Mouse (Mus musculus) testis, postnatal 14 days (tissue): Measurements from ENCODE around the gene Arid3a.
A peak's percentile ranks its signal among the peaks of the same experiment; 100 is the strongest.

Source experiments
- DNase-seq: peaks from one replicate; pipeline ENCODE4 v3.0.0; 2021; ENCODE audit warnings: low spot score

Arid3a gene

DNA sequence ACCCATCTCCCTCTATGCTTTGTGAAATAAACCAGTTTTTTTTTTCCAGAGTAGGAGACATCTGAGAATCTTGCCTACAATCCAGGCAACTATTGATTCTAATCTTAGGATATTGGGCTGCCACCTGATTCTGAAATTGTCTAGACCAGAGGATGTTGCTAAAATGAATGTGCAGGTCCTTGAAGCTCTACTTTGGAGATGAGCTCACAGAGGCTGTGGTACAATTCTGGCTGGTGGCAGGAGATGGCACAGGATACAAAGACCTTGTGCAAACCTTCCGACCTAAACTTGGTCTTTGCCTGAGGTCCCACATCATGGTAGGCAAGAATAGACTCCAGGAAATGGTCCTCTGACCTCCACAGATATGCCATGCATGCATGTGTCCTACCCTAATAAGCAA lies 68.8 kb downstream of the Arid3a start:
- no peak for DNase-seq

DNA sequence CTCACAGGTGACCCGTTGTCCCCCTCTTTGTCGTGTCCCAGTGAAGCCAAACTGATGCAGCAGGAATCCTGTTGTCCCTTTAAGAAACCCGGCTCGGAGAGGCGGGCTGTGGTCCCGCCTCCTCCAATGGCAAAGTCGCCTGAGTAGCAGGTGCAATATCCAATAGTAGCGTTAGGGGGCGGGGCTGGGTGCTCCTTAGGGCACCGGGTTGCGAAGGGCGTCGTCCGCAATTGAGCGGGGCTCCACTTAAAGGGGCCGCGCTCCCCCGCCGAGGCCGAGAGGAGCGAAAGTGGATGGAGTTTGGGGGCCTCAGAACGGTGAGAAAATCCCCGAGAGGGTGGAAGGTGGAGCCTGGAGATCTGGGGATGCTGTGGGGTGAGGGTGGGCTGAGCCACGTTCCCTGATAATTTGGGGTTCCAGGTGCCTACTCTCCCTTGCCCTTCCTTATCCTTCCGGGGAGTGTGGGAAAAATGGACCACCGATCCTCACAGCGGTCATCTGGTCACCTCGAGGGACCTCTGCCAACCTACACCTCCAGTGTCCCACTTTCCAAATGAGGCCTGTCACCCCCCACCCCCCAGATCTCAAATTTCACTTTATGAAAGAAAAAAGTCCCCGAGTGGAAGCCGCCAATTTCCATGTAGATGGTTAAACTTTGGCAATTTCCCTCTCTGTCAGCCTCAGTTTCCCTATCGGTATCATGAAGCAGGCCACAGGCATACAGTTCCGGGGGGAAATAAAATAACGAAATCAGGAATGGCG lies 69.6 kb downstream of the Arid3a start, which contains the start of gene Abca7:
Gene Abca7, plus strand, starts transcription at position 223 of the 762 bp plus-strand sequence.
- peak; percentile 95 for DNase-seq

DNA sequence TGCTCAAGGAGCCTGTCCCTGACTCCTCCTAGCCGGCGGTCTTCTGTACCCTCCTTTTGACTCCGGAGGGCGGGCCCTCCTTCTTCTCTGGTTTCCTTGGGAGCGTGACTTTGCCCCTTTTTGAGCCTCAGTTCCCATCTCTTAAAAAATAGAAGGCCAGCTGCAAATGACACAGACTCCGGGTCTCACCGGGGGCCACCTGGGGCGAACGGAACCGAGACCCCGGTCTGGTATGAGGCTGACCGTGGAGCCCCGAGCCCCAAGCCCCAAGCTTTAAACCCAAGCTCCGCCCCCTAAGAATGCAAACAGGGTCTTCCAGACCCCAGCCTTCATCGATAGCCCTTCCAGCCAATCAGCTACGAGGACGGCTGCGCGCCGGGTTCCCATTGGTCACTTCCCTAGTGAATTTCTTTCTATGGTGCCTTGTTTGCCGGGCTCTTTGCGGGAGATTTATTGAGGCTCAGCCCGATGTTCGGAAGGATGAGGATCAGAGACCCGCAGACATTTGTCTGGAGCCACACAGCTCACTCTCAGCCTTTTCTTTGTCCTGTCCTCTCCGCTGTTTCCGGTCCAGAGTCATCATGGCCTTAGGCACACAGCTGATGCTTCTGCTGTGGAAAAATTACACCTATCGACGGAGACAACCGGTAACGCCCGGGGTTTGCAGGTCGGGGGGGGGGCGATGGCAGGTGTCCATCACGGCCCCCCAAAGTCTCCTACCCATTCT lies 70.4 kb downstream of the Arid3a start:
- DNase-seq, result peak; percentile 84

DNA sequence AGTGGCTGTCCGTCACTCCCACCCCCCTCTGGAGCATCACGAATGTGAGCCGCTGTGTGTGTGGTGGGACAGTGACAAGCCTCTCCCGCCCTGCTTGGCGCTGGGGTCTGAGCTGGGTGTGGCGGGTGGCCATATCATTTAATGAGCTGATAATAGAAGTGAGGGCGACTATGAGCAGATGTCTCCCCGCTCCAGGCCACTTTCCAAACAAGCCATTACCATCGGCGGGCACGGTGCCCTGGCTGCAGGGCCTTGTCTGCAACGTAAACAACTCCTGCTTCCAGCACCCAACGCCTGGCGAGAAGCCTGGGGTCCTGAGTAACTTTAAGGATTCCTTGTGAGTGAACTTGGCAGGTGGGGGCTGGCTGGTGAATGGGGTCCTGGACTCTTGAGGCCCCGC lies 71.0 kb downstream of the Arid3a start:
- no peak for DNase-seq

DNA sequence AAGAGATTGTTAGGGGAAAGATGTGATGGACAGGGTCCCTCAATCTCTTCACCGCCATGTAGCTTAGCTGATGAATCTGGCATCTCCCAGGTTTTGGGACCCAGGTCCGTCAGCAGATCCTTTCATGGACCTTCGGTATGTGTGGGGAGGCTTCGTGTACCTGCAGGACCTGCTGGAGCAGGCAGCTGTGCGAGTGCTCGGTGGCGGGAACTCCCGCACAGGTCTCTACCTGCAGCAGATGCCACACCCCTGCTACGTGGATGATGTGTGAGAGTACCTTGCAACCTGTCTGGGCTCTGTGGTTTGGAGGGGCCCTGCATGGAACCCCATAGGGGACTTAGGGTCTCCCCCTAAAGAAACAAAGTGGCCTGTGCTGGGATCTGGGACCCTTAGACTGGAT lies 75.1 kb downstream of the Arid3a start:
- DNase-seq, result no peak

DNA sequence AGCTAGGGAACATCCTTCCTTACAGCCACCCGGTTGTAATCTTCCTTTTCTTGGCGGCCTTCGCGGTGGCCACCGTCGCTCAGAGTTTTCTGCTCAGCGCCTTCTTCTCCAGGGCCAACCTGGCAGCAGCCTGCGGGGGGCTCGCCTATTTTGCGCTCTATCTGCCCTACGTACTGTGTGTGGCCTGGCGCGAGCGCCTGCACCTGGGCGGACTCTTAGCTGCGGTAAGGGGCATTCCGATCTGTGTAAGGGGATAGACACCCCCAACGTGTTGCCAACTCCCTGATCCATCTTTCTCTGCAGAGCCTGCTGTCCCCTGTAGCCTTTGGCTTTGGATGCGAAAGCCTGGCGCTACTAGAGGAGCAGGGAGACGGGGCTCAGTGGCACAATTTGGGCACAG lies 76.0 kb downstream of the Arid3a start:
- no peak for DNase-seq

DNA sequence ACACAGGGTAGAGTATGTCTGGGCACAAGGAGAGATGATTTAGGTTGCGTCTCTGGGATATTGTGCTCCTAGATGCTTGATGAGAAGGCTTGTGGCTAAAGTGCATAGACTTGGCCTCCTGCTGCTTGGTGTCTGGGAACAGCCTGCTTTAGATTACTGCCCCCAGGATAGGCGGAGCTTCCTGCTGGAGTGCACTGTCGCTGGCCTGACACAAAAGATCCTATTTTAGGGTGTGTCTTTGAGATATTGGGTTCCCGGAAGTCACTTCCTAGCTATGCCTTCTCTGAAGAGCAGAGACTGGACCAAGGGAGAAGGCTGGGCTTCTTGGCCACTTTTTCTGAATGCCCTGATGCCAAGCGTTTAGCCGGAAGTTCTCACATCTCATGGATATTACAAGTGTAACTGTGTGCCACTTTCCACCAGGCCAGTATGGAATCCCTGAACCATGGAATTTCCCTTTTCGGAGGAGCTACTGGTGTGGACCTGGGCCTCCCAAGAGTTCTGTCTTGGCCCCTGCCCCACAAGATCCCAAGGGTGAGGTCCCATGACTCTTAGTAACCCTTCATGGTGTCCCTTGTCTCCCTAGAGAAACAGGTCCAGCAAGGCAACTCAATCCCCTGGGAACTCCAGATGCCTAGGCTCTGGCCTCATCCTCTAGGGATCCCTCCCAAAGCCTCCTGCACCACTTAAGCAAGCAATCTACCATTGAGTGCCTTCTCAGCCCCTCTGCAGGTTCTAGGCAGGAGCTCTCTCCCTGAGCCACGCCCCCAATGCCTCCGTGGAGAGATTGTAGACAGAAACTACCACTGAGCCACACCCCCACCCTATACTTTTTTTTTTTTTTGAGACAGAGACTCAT lies 76.8 kb downstream of the Arid3a start:
- DNase-seq, result no peak

DNA sequence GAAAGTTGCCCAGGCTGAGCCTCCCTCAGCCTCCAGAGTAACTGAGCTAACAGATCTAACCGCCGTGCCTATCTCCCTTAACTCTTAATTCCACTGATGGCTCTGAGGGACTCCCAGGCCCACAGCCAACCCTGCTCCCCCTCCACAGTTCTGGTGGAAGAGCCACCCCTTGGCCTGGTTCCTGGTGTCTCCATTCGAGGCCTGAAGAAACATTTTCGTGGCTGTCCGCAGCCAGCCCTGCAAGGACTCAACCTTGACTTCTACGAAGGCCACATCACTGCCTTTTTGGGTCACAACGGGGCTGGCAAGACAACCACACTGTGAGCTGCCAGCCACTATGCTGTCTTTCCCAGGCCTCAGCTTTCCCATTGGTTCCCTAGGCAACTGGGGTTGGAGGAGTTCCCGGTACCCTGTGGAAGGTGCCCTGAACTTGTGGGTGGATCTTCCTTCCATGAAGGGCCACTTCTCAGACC lies 77.4 kb downstream of the Arid3a start:
- DNase-seq, result no peak
